13 mouse cellular contexts compared by ENCODE assay signal in the genomic region with DNA sequence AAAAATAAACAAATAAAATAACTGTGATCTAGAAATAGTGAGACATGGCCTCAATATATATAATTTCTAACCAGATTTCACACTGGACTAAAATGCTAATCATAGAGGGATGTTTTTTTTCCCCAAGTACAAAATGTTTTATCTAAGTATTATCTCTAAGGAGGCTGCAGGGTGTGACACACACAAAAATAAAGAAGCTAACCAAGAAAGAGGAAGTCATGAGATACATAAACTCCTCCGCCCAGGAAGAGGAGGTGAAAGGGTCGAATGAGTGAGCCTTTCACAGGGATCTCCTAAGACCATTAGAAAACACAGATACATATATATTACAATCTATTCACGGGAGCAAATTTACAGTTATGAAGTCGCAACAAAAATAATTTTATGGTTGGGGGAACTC.
A peak's percentile ranks its signal among the peaks of the same experiment; 100 is the strongest.
DNase-seq lines count a peak whose midpoint lies in the region.
"Had no signal": no experiment of that assay in that cellular context is flagged by ENCODE, and none has a peak within 500 bp of the region (broad histone marks: within the 10 kb centered on the region; RNA-seq: fewer than 3 reads in every experiment).

No protein-coding gene starts in this region.

- DNase-seq in heart, adult 11 months, result peak; percentile 83
- no peak for DNase-seq in heart, adult 8-10 months (ENCODE audit: low spot score)
- peak; percentile 53 to 65 for DNase-seq in spleen, postnatal 36 days (ENCODE audit: low spot score in 2 of 2)
- DNase-seq in spleen, postnatal 10 days (ENCODE audit: low spot score in 2 of 2), result no peak
- DNase-seq in induced T-regulatory cell, adult 2 months (ENCODE audit: low read depth), result peak; percentile 18
- DNase-seq in left cerebral cortex, adult 9 months (ENCODE audit: low spot score in 2 of 2), result no peak
- no peak for DNase-seq in yolk sac, embryonic 10.5 days (ENCODE audit: low spot score)
- no peak for DNase-seq in frontal cortex, postnatal 10 days (ENCODE audit: low spot score in 2 of 2)
- DNase-seq: cerebellum, adult 11 months; cerebellum, postnatal 36 days; kidney, postnatal 25 days; midbrain, embryonic 14.5 days; right cerebral cortex, postnatal 25 days had no signal

Comparison
In these comparisons a context has a peak if more than half of its experiments do, and no peak if none do; other contexts are left out.
1. DNase-seq: peak in heart, adult 11 months (single experiment), spleen, postnatal 36 days (2 of 2) and induced T-regulatory cell, adult 2 months (single experiment); none in heart, adult 8-10 months (single experiment), spleen, postnatal 10 days (0 of 2), left cerebral cortex, adult 9 months (0 of 2), yolk sac, embryonic 10.5 days (single experiment) and frontal cortex, postnatal 10 days (0 of 2).